13 mouse cellular contexts compared by ENCODE assay signal in the genomic region with DNA sequence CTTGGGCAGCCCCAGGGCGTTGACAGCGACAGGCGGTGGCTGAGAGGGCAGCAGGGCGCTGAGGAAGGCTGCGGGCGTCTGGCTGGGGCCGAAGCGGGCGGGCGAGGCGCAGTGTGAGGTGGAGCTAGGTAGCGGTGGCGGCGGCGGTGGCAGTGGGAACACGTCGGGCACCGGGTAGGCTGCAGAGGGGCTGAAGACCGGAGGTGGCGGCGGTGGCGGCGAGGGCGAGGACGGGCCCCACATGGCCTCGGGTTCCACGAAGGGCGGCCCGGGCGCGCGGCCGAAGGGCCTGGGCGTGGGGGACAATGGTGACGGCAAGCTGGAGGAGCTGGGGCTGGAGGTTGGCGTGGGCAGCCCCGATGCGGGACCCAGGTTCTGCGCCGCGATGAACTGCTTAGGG.
DNase-seq lines count a peak whose midpoint lies in the region; ATAC-seq lines count a peak whose summit lies in the region.
"Had no signal": no experiment of that assay in that cellular context is flagged by ENCODE, and none has a peak within 500 bp of the region (broad histone marks: within the 10 kb centered on the region; RNA-seq: fewer than 3 reads in every experiment).

No protein-coding gene starts in this region.

- no peak overlapping the region for H3K27ac ChIP-seq in heart, embryonic 14.5 days (replicated peaks in 1 of 2; ENCODE audit: control insufficient read depth in 1 of 2, insufficient read depth in 1 of 2, low read depth in 2 of 2, low read length in 2 of 2)
- H3K27ac ChIP-seq in neural tube, embryonic 12.5 days, result no peak overlapping the region
- no peak overlapping the region for H3K27ac ChIP-seq in hindbrain, embryonic 12.5 days
- H3K27ac ChIP-seq: left cerebral cortex, adult 2 months had no signal

- peaks cover 0 to 3% of the 10 kb centered on the region in 2 experiments; a peak in 1 of 4 replicates for H3K4me1 ChIP-seq in heart, embryonic 14.5 days (ENCODE audit: control insufficient read depth in 2 of 2, insufficient read depth in 2 of 2, low read length in 2 of 2)
- no peaks in the 10 kb centered on the region for H3K4me1 ChIP-seq in neural tube, embryonic 12.5 days
- no peaks in the 10 kb centered on the region for H3K4me1 ChIP-seq in hindbrain, embryonic 12.5 days

- H3K9me3 ChIP-seq in heart, embryonic 14.5 days (ENCODE audit: control insufficient read depth, low read length), result peaks cover 10% of the 10 kb centered on the region
- H3K9me3 ChIP-seq in neural tube, embryonic 12.5 days, result peaks cover 13% of the 10 kb centered on the region
- peaks cover 15% of the 10 kb centered on the region for H3K9me3 ChIP-seq in hindbrain, embryonic 12.5 days (replicated peaks)

- ATAC-seq in heart, embryonic 14.5 days (ENCODE audit: insufficient number of reproducible peaks, insufficient read depth, low FRiP score, low read depth), result peak; percentile 53; the same call in 1 of the 2 replicates
- ATAC-seq in neural tube, embryonic 12.5 days (ENCODE audit: low FRiP score, low read depth), result no peak
- peak; percentile 54; the same call in 1 of the 2 replicates for ATAC-seq in hindbrain, embryonic 12.5 days (ENCODE audit: low FRiP score)

- H3K27me3 ChIP-seq in heart, embryonic 14.5 days (ENCODE audit: control insufficient read depth, insufficient read depth, low read length), result no peaks in the 10 kb centered on the region
- 0 out of 2 replicates have a peak, but pooled peaks cover 3% of the 10 kb centered on the region for H3K27me3 ChIP-seq in neural tube, embryonic 12.5 days (replicated peaks)
- no peaks in the 10 kb centered on the region for H3K27me3 ChIP-seq in hindbrain, embryonic 12.5 days
- H3K27me3 ChIP-seq: CH12.LX had no signal

- no peak overlapping the region for H3K4me3 ChIP-seq in heart, embryonic 14.5 days (ENCODE audit: control insufficient read depth in 1 of 2, insufficient read depth in 1 of 2, low read depth in 1 of 2, low read length in 2 of 2)
- no peak overlapping the region for H3K4me3 ChIP-seq in neural tube, embryonic 12.5 days
- H3K4me3 ChIP-seq in hindbrain, embryonic 12.5 days, result peak overlapping the region; percentile 7; the same call in 1 of the 2 replicates
- H3K4me3 ChIP-seq: left cerebral cortex, adult 2 months; myocyte had no signal

- WGBS in heart, embryonic 14.5 days, result 70% methylated on average over 41 of the region's 41 CpGs
- 69% methylated on average over 41 of the region's 41 CpGs for WGBS in neural tube, embryonic 12.5 days
- WGBS in hindbrain, embryonic 12.5 days, result 56% methylated on average over 38 of the region's 41 CpGs

- no peak for DNase-seq in heart, postnatal 4 days
- no peak for DNase-seq in neural tube, embryonic 10.5 days (ENCODE audit: extremely low spot score, low spot score)
- no peak for DNase-seq in urinary bladder, postnatal 36 days (ENCODE audit: low spot score in 2 of 2)
- no peak for DNase-seq in frontal cortex, postnatal 36 days (ENCODE audit: low spot score in 2 of 2)
- DNase-seq: cerebellum, postnatal 36 days; heart, adult 18-20 months; kidney, postnatal 14 days had no signal

- H3K36me3 ChIP-seq in heart, embryonic 14.5 days (ENCODE audit: control insufficient read depth, insufficient read depth, low read length), result peaks cover 60% of the 10 kb centered on the region
- peaks cover 24% of the 10 kb centered on the region for H3K36me3 ChIP-seq in neural tube, embryonic 12.5 days
- H3K36me3 ChIP-seq in hindbrain, embryonic 12.5 days, result peaks cover 17% of the 10 kb centered on the region

- no peak overlapping the region for H3K9ac ChIP-seq in heart, embryonic 14.5 days (ENCODE audit: low read length)
- H3K9ac ChIP-seq in neural tube, embryonic 12.5 days, result no peak overlapping the region
- no peak overlapping the region for H3K9ac ChIP-seq in hindbrain, embryonic 12.5 days

- no peak overlapping the region for H3K4me2 ChIP-seq in heart, embryonic 14.5 days (ENCODE audit: low read length)
- H3K4me2 ChIP-seq in neural tube, embryonic 12.5 days (replicated peaks), result peak overlapping the region; percentile 25; the same call in 1 of the 2 replicates
- peak overlapping the region; percentile 32 for H3K4me2 ChIP-seq in hindbrain, embryonic 12.5 days (replicated peaks)
